ENCODE assay signal across 15 mouse cellular contexts in genomic region chr5:37214614-37215013, GRCm38 (mm10).
"Had no signal": no experiment of that assay in that cellular context is flagged by ENCODE, and none has a peak within 500 bp of the region (broad histone marks: within the 10 kb centered on the region; RNA-seq: fewer than 3 reads in every experiment).

No protein-coding gene starts in this region.

- H3K27me3 ChIP-seq: kidney, embryonic 15.5 days; liver, embryonic 15.5 days; midbrain, embryonic 15.5 days had no signal

- H3K4me2 ChIP-seq: kidney, embryonic 15.5 days; limb, embryonic 13.5 days; liver, embryonic 11.5 days; liver, embryonic 15.5 days; midbrain, embryonic 15.5 days had no signal

- H3K4me1 ChIP-seq: kidney, embryonic 15.5 days; liver, embryonic 15.5 days; midbrain, embryonic 15.5 days had no signal

- H3K9ac ChIP-seq: kidney, embryonic 15.5 days; limb, embryonic 13.5 days; liver, embryonic 15.5 days; midbrain, embryonic 15.5 days had no signal

- DNase-seq: kidney, adult 2 months; kidney, postnatal 14 days; left cerebral cortex, postnatal 4 days; lung, adult 2 months; lung, postnatal 36 days; right cerebral cortex, adult 18-20 months; spleen, adult 18-20 months had no signal

- H3K4me3 ChIP-seq: kidney, embryonic 15.5 days; limb, embryonic 13.5 days; liver, embryonic 15.5 days; midbrain, embryonic 10.5 days; midbrain, embryonic 15.5 days had no signal

- H3K27ac ChIP-seq: kidney, embryonic 15.5 days; limb, embryonic 13.5 days; liver, embryonic 15.5 days; midbrain, embryonic 10.5 days; midbrain, embryonic 15.5 days had no signal

- H3K36me3 ChIP-seq: kidney, embryonic 15.5 days; limb, embryonic 13.5 days; liver, embryonic 15.5 days; midbrain, embryonic 10.5 days; midbrain, embryonic 15.5 days had no signal

- ATAC-seq: intestine, embryonic 16.5 days; lung, postnatal 0 days; midbrain, embryonic 15.5 days had no signal

- H3K9me3 ChIP-seq: kidney, embryonic 15.5 days; limb, embryonic 13.5 days; liver, embryonic 15.5 days; midbrain, embryonic 10.5 days; midbrain, embryonic 15.5 days had no signal
